Mouse (Mus musculus) left cerebral cortex, postnatal 14 days (tissue): ENCODE data around the gene Otud3. TPM values are rescaled to one million over a fixed set of nuclear protein-coding genes. Genes with fewer than 3 reads are reported as not detected.
"Not testable (repeated sequence)": the region's sequence is repeated elsewhere in the genome, so short reads cannot be mapped to it uniquely, and the experiment has no call there.

ENCODE experiments used
- DNase-seq, 2 experiments: peaks; one replicate each; pipeline ENCODE4 v3.0.0; 2021 to 2022; ENCODE audit warnings: low spot score in 2 of 2, mixed read lengths in 1 of 2
- intact Hi-C: fragments of 180-260 bp; cut with DNase I; formaldehyde crosslinking; loops from one replicate; pipeline ENCODE4 v1.15.1; 2025
- total RNA-seq, 2 experiments: library from RNA; stranded (reverse); gene quantifications; 2 replicates each; pipeline ENCODE4 v1.2.3; 2021

Gene Otud3
- total RNA-seq, 2 experiments from 2014 or later, result 16.9 to 19.8 TPM

GRCm38 (mm10) chr4:138905624-138906337 is 8.0 kb downstream of the Otud3 start:
- no peak for DNase-seq
- intact Hi-C loops, result no loop called here

- intact Hi-C loops, result no loop called here
- peak in 1 of 2 experiments; percentile 58 for DNase-seq
Measured at GRCm38 (mm10) chr4:138899361-138899760, 14.4 kb downstream of the Otud3 start.

- intact Hi-C loops, DNase-seq: not testable (repeated sequence)
Measured at GRCm38 (mm10) chr4:138893789-138894188, 20.0 kb downstream of the Otud3 start.

- intact Hi-C loops, result no loop called here
- no peak for DNase-seq
Measured at GRCm38 (mm10) chr4:138892655-138893054, 21.1 kb downstream of the Otud3 start.

- no peak for DNase-seq
- intact Hi-C loops, result no loop called here
Measured at GRCm38 (mm10) chr4:138889635-138890034, 24.1 kb downstream of the Otud3 start.

GRCm38 (mm10) chr4:138889165-138889564 is 24.6 kb downstream of the Otud3 start:
- no peak for DNase-seq
- intact Hi-C loops, result no loop called here

- peak; percentile 93 to 94 for DNase-seq
Measured at GRCm38 (mm10) chr4:138884261-138884660, 29.5 kb downstream of the Otud3 start.

GRCm38 (mm10) chr4:138882179-138882578 is 31.6 kb downstream of the Otud3 start:
- intact Hi-C loops, result no loop called here
- DNase-seq, result peak in 1 of 2 experiments; percentile 49

More at GRCm38 (mm10) chr4:138884261-138884660, 29.5 kb downstream of the Otud3 start:
- intact Hi-C loops, result loop anchor here (1.0 kb wide), 1 partner anchor 18 kb away; no protein-coding TSS in a partner anchor

GRCm38 (mm10) chr4:138880811-138881584 is 32.7 kb downstream of the Otud3 start:
- no peak for DNase-seq
- intact Hi-C loops, result no loop called here

- DNase-seq, result no peak
- intact Hi-C loops, result no loop called here
Measured at GRCm38 (mm10) chr4:138879808-138880207, 33.9 kb downstream of the Otud3 start.

GRCm38 (mm10) chr4:138878783-138879182 is 35.0 kb downstream of the Otud3 start:
- intact Hi-C loops, result no loop called here
- DNase-seq, result no peak

- DNase-seq, result no peak
- intact Hi-C loops, result no loop called here
Measured at GRCm38 (mm10) chr4:138877731-138878130, 36.0 kb downstream of the Otud3 start, which contains the start of gene Pla2g2e. TSS of gene Pla2g2e (plus strand) at chr4:138877942.

GRCm38 (mm10) chr4:138875986-138876385 is 37.8 kb downstream of the Otud3 start:
- no peak for DNase-seq
- intact Hi-C loops, result no loop called here

- intact Hi-C loops, DNase-seq: not testable (repeated sequence)
Measured at GRCm38 (mm10) chr4:138875275-138875674, 38.5 kb downstream of the Otud3 start.

GRCm38 (mm10) chr4:138873864-138874263 is 39.9 kb downstream of the Otud3 start, which contains the start of gene Gm13030:
TSS of gene Gm13030 (minus strand) at chr4:138873964.
- DNase-seq, result no peak
- intact Hi-C loops, result no loop called here

GRCm38 (mm10) chr4:138868666-138869065 is 45.1 kb downstream of the Otud3 start:
- no peak for DNase-seq
- intact Hi-C loops, result no loop called here

- DNase-seq, result peak; percentile 88 to 89
- intact Hi-C loops, result loop anchor here (1.0 kb wide), 1 partner anchor 18 kb away; no protein-coding TSS in a partner anchor
Measured at GRCm38 (mm10) chr4:138866413-138866812, 47.3 kb downstream of the Otud3 start.

GRCm38 (mm10) chr4:138865991-138866390 is 47.8 kb downstream of the Otud3 start:
- DNase-seq, result no peak
- intact Hi-C loops, result loop anchor here (1.0 kb wide), 1 partner anchor 18 kb away; no protein-coding TSS in a partner anchor

- intact Hi-C loops, result no loop called here
- no peak for DNase-seq
Measured at GRCm38 (mm10) chr4:138865092-138865491, 48.7 kb downstream of the Otud3 start.

GRCm38 (mm10) chr4:138863344-138863998 is 50.3 kb downstream of the Otud3 start, which contains the start of gene Pla2g5:
TSS of gene Pla2g5 (minus strand) at chr4:138863482.
- intact Hi-C loops, result no loop called here
- no peak for DNase-seq
